Comparison of ENCODE assay signal across 11 mouse cellular contexts in genomic region chr1:51096848-51097598, GRCm38 (mm10).
DNase-seq lines count a peak whose midpoint lies in the region; ATAC-seq lines count a peak whose summit lies in the region.
"Had no signal": no experiment of that assay in that cellular context is flagged by ENCODE, and none has a peak within 500 bp of the region (broad histone marks: within the 10 kb centered on the region; RNA-seq: fewer than 3 reads in every experiment).

No protein-coding gene starts in this region.

- no peak overlapping the region for H3K4me2 ChIP-seq in neural tube, embryonic 11.5 days (ENCODE audit: low read depth)

- no peaks in the 10 kb centered on the region for H3K36me3 ChIP-seq in neural tube, embryonic 11.5 days (ENCODE audit: control insufficient read depth, insufficient read depth, low read length)
- H3K36me3 ChIP-seq: embryonic facial prominence, embryonic 10.5 days had no signal

- H3K27ac ChIP-seq in neural tube, embryonic 11.5 days (ENCODE audit: low read depth, low read length), result no peak overlapping the region
- H3K27ac ChIP-seq: embryonic facial prominence, embryonic 10.5 days had no signal

- 0 out of 2 replicates have a peak, but pooled peaks cover 9% of the 10 kb centered on the region for H3K4me1 ChIP-seq in neural tube, embryonic 11.5 days (ENCODE audit: control insufficient read depth, insufficient read depth, low read length)

- ATAC-seq in neural tube, embryonic 11.5 days (ENCODE audit: insufficient read depth, low FRiP score, low TSS enrichment), result peak; percentile 77; the same call in 1 of the 2 replicates
- ATAC-seq in CD4-positive, CD25-positive, alpha-beta regulatory T cell, adult 4 months, result no peak

- peak; percentile 86 for DNase-seq in heart, adult 11 months
- DNase-seq in heart, postnatal 36 days, result no peak
- DNase-seq in neural tube, embryonic 11.5 days (ENCODE audit: low spot score), result peak; percentile 15
- DNase-seq in neural tube, embryonic 10.5 days (ENCODE audit: extremely low spot score, low spot score), result no peak
- peak; percentile 41 for DNase-seq in lung, postnatal 10 days
- peak; percentile 28 for DNase-seq in retina, embryonic 14.5 days (ENCODE audit: low spot score)
- DNase-seq in cerebellum, postnatal 14 days, result no peak
- DNase-seq: layer of hippocampus, postnatal 36 days had no signal

- H3K27me3 ChIP-seq in neural tube, embryonic 11.5 days (ENCODE audit: control insufficient read depth, insufficient read depth, low read length), result no peaks in the 10 kb centered on the region

- intact Hi-C loops in heart, postnatal 36 days (cut with DNase I), result loop anchor here (5.0 kb wide), 2 partner anchors 40 to 65 kb away; no protein-coding TSS in a partner anchor

- H3K4me3 ChIP-seq in neural tube, embryonic 11.5 days (ENCODE audit: low read depth, low read length), result no peak overlapping the region
- H3K4me3 ChIP-seq: embryonic facial prominence, embryonic 10.5 days; myocyte had no signal

- no peaks in the 10 kb centered on the region for H3K9me3 ChIP-seq in neural tube, embryonic 11.5 days (ENCODE audit: control insufficient read depth, low read length)
- H3K9me3 ChIP-seq: embryonic facial prominence, embryonic 10.5 days had no signal

- no peak overlapping the region for H3K9ac ChIP-seq in neural tube, embryonic 11.5 days (ENCODE audit: low read length)

- WGBS in neural tube, embryonic 11.5 days, result 77% methylated on average over 4 of the region's 4 CpGs

Comparison
In these comparisons a context has a peak if more than half of its experiments do, and no peak if none do; other contexts are left out.
1. DNase-seq: peak in heart, adult 11 months (single experiment), neural tube, embryonic 11.5 days (single experiment), lung, postnatal 10 days (single experiment) and retina, embryonic 14.5 days (single experiment); none in heart, postnatal 36 days (0 of 2), neural tube, embryonic 10.5 days (single experiment) and cerebellum, postnatal 14 days (0 of 2).